Mouse (Mus musculus): ENCODE measurements around the gene Tmem38b. TPM values are rescaled to one million over a fixed set of nuclear protein-coding genes. Genes with fewer than 3 reads are reported as not detected.
"Not testable (repeated sequence)": the region's sequence is repeated elsewhere in the genome, so short reads cannot be mapped to it uniquely, and the experiment has no call there.

The Tmem38b gene
- total and polyA plus RNA-seq, 2 experiments from 2014 or later = 2.0 to 10.4 TPM

GRCm38 (mm10) chr4:53798896-53799676 is 26.8 kb upstream of the Tmem38b start:
- whole genome bisulfite sequencing = 15% methylated on average over 7 of the region's 7 CpGs
- Histone ChIP-seq H3K27me3 (ENCODE audit: control insufficient read depth, insufficient read depth, low read length) (no peaks in the 10 kb centered on the region), H3K4me2 (ENCODE audit: low read depth, low read length) (no peak overlapping the region), H3K27ac (ENCODE audit: low read depth) (peak overlapping the region; percentile 40), H3K4me1 (ENCODE audit: control insufficient read depth, insufficient read depth) (peaks cover 27% of the 10 kb centered on the region), H3K4me3 (ENCODE audit: low read depth, low read length) (no peak overlapping the region), H3K9me3 (replicated peaks; ENCODE audit: control insufficient read depth, low read length) (no peaks in the 10 kb centered on the region), H3K9ac (replicated peaks; ENCODE audit: low read depth, low read length) (no peak overlapping the region), H3K36me3 (replicated peaks; ENCODE audit: control insufficient read depth, insufficient read depth, low read length) (no peaks in the 10 kb centered on the region)
- ATAC-seq (ENCODE audit: insufficient read depth, low read depth) (peak; percentile 60), DNase-seq (ENCODE audit: low spot score) (peak; percentile 63)
- TF ChIP-seq EP300 (IDR thresholded peaks at IDR 0.05; ENCODE audit: low read depth) = no peak
- TF ChIP-seq CTCF (IDR thresholded peaks at IDR 0.05; ENCODE audit: low read depth) = no peak

GRCm38 (mm10) chr4:53799753-53800152 is 26.1 kb upstream of the Tmem38b start:
- no peak overlapping the region for H3K4me3 ChIP-seq (ENCODE audit: low read depth, low read length)
- H3K9ac ChIP-seq (replicated peaks; ENCODE audit: low read depth, low read length) = no peak overlapping the region
- peaks cover 27% of the 10 kb centered on the region for H3K4me1 ChIP-seq (ENCODE audit: control insufficient read depth, insufficient read depth)
- WGBS = 43% methylated on average over 1 of the region's 1 CpGs
- peak overlapping the region; percentile 40 for H3K27ac ChIP-seq (ENCODE audit: low read depth)
- no peaks in the 10 kb centered on the region for H3K36me3 ChIP-seq (replicated peaks; ENCODE audit: control insufficient read depth, insufficient read depth, low read length)
- ATAC-seq (ENCODE audit: insufficient read depth, low read depth) (no peak), DNase-seq (ENCODE audit: low spot score) (no peak)
- TF ChIP-seq CTCF (IDR thresholded peaks at IDR 0.05; ENCODE audit: low read depth) (no peak), EP300 (IDR thresholded peaks at IDR 0.05; ENCODE audit: low read depth) (no peak)
- H3K9me3 ChIP-seq (replicated peaks; ENCODE audit: control insufficient read depth, low read length) = no peaks in the 10 kb centered on the region
- no peaks in the 10 kb centered on the region for H3K27me3 ChIP-seq (ENCODE audit: control insufficient read depth, insufficient read depth, low read length)
- no peak overlapping the region for H3K4me2 ChIP-seq (ENCODE audit: low read depth, low read length)

DNA sequence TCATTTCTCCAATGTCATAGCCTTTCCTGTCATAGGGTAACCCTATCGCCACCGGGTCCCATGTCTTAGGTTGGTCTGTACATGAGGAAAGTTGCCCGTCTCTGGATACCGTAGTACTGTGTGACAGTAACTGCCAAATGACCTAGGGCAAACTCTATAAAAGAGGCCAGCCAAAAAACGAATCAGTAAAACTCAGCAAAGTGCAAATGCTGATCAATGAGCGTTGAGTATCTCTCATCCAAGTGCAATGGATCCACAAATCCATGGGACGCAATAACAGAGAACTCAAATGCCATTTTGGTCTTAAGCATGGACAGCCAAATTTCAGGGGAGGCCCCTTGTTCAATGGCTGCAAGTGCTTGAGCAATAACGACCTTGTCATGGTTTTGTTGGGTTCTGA is 22.2 kb upstream of the Tmem38b start:
- H3K4me2 ChIP-seq (ENCODE audit: low read depth, low read length); H3K27me3 ChIP-seq (ENCODE audit: control insufficient read depth, insufficient read depth, low read length); H3K27ac ChIP-seq (ENCODE audit: low read depth); H3K4me3 ChIP-seq (ENCODE audit: low read depth, low read length); H3K36me3 ChIP-seq (replicated peaks; ENCODE audit: control insufficient read depth, insufficient read depth, low read length); ATAC-seq (ENCODE audit: insufficient read depth, low read depth); DNase-seq (ENCODE audit: low spot score); H3K9ac ChIP-seq (replicated peaks; ENCODE audit: low read depth, low read length); H3K9me3 ChIP-seq (replicated peaks; ENCODE audit: control insufficient read depth, low read length): not testable (repeated sequence)
- 91% methylated on average over 7 of the region's 8 CpGs for WGBS
- peaks cover 18% of the 10 kb centered on the region for H3K4me1 ChIP-seq (ENCODE audit: control insufficient read depth, insufficient read depth)

DNA sequence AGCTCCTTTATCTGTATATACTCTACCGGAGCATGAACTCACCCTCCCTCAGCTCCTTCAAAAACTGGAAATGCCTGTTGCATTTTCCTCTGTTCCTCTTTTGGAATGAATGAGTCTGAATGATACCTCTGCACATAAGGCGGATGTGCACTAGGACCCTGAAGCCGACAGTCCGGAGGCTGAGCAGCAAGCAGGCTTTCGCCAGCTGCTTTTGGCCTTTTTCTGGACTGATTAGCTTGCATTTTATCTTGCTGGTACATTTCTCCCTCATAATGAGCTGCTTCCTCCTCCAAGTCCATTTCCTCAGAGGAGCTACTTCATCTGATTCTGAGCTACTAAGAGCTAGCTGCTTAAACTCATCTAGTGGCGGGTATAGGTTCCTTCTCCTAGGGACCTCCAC is 19.4 kb upstream of the Tmem38b start:
- H3K27me3 ChIP-seq (ENCODE audit: control insufficient read depth, insufficient read depth, low read length); H3K27ac ChIP-seq (ENCODE audit: low read depth); H3K4me3 ChIP-seq (ENCODE audit: low read depth, low read length); DNase-seq (ENCODE audit: low spot score); H3K4me2 ChIP-seq (ENCODE audit: low read depth, low read length); ATAC-seq (ENCODE audit: insufficient read depth, low read depth); H3K9ac ChIP-seq (replicated peaks; ENCODE audit: low read depth, low read length); H3K9me3 ChIP-seq (replicated peaks; ENCODE audit: control insufficient read depth, low read length); H3K36me3 ChIP-seq (replicated peaks; ENCODE audit: control insufficient read depth, insufficient read depth, low read length); H3K4me1 ChIP-seq (ENCODE audit: control insufficient read depth, insufficient read depth): not testable (repeated sequence)
- WGBS = 67% methylated on average over 6 of the region's 6 CpGs

- Histone ChIP-seq H3K27me3 (ENCODE audit: control insufficient read depth, insufficient read depth, low read length) (no peaks in the 10 kb centered on the region), H3K4me1 (ENCODE audit: control insufficient read depth, insufficient read depth) (no peaks in the 10 kb centered on the region), H3K4me2 (ENCODE audit: low read depth, low read length) (no peak overlapping the region), H3K36me3 (replicated peaks; ENCODE audit: control insufficient read depth, insufficient read depth, low read length) (no peaks in the 10 kb centered on the region), H3K27ac (ENCODE audit: low read depth) (no peak overlapping the region), H3K9me3 (replicated peaks; ENCODE audit: control insufficient read depth, low read length) (no peaks in the 10 kb centered on the region), H3K4me3 (ENCODE audit: low read depth, low read length) (no peak overlapping the region), H3K9ac (replicated peaks; ENCODE audit: low read depth, low read length) (no peak overlapping the region)
- 17% methylated on average over 5 of the region's 5 CpGs for WGBS
- ATAC-seq (ENCODE audit: insufficient read depth, low read depth) = no peak
- no peak for DNase-seq (ENCODE audit: low spot score)
- TF ChIP-seq EP300 (IDR thresholded peaks at IDR 0.05; ENCODE audit: low read depth) (no peak), CTCF (IDR thresholded peaks at IDR 0.05; ENCODE audit: low read depth) (no peak)
Observed at GRCm38 (mm10) chr4:53818320-53818719, 7.5 kb upstream of the Tmem38b start.

- H3K27ac ChIP-seq (ENCODE audit: low read depth) = no peak overlapping the region
- H3K4me3 ChIP-seq (ENCODE audit: low read depth, low read length) = no peak overlapping the region
- H3K4me1 ChIP-seq (ENCODE audit: control insufficient read depth, insufficient read depth) = no peaks in the 10 kb centered on the region; the same call in 1 of the 2 replicates
- H3K9me3 ChIP-seq (replicated peaks; ENCODE audit: control insufficient read depth, low read length) = no peaks in the 10 kb centered on the region
- no peaks in the 10 kb centered on the region for H3K27me3 ChIP-seq (ENCODE audit: control insufficient read depth, insufficient read depth, low read length)
- no peaks in the 10 kb centered on the region for H3K36me3 ChIP-seq (replicated peaks; ENCODE audit: control insufficient read depth, insufficient read depth, low read length)
- DNase-seq (ENCODE audit: low spot score) (peak; percentile 50), ATAC-seq (ENCODE audit: insufficient read depth, low read depth) (no peak)
- WGBS = 38% methylated on average over 6 of the region's 6 CpGs
- H3K4me2 ChIP-seq (ENCODE audit: low read depth, low read length) = no peak overlapping the region
- no peak overlapping the region for H3K9ac ChIP-seq (replicated peaks; ENCODE audit: low read depth, low read length)
- no peak for TF ChIP-seq CTCF (IDR thresholded peaks at IDR 0.05; ENCODE audit: low read depth)
- TF ChIP-seq EP300 (IDR thresholded peaks at IDR 0.05; ENCODE audit: low read depth) = no peak
Observed at GRCm38 (mm10) chr4:53823697-53824096, 2.1 kb upstream of the Tmem38b start.
